Mouse (Mus musculus): ENCODE data around the gene Foxd2. TPM values are rescaled to one million over a fixed set of nuclear protein-coding genes. Genes with fewer than 3 reads are reported as not detected.

Gene Foxd2
- polyA plus RNA-seq (2012; rRNA removed) (0.02 TPM in 2 replicates), polyA plus RNA-seq (2014; fragmentation: Nextera tagmentation; extraction: Ambion mirVana) (not detected in 2 replicates)

- no peak within 1 kb of the TSS for H3K9ac ChIP-seq (replicated peaks)
- TF ChIP-seq EP300 (IDR thresholded peaks at IDR 0.05; ENCODE audit: low read depth) (no peak), CTCF (IDR thresholded peaks at IDR 0.05; ENCODE audit: low read depth) (peak; percentile 88)
- H3K27me3 ChIP-seq (ENCODE audit: control insufficient read depth, insufficient read depth, low read length): peaks cover 99% of the 10 kb centered on the region
- H3K4me2 ChIP-seq (ENCODE audit: low read depth): peak within 1 kb of the TSS; percentile 62
- DNase-seq (ENCODE audit: low read depth in 3 of 3, low spot score in 3 of 3) (peak; percentile 63 to 64 (median 64)), ATAC-seq (ENCODE audit: insufficient read depth) (peak; percentile 86)
- H3K4me3 ChIP-seq (ENCODE audit: insufficient read depth in 1 of 2, low read depth in 2 of 2, low read length in 2 of 2): peak within 1 kb of the TSS; percentile 43 to 50
- H3K27ac ChIP-seq: no peak within 1 kb of the TSS
- no peaks in the 10 kb centered on the region for H3K4me1 ChIP-seq (replicated peaks; ENCODE audit: control insufficient read depth in 2 of 2, insufficient read depth in 2 of 2, low read length in 1 of 2)
- H3K36me3 ChIP-seq (replicated peaks; ENCODE audit: control insufficient read depth, insufficient read depth, low read depth): no peaks in the 10 kb centered on the region
- H3K9me3 ChIP-seq (ENCODE audit: control insufficient read depth, low read length): no peaks in the 10 kb centered on the region
- WGBS (ENCODE audit: insufficient replicate concordance): 1% methylated on average over 63 of the region's 64 CpGs
These were observed at the start of gene Foxd2 for GRCm38 (mm10) chr4:114908829-114909601. Gene Foxd2, minus strand, starts transcription at chr4:114908873.

- Histone ChIP-seq H3K9me3 (ENCODE audit: control insufficient read depth, low read length) (no peaks in the 10 kb centered on the region), H3K4me1 (replicated peaks; ENCODE audit: control insufficient read depth in 2 of 2, insufficient read depth in 2 of 2, low read length in 1 of 2) (no peaks in the 10 kb centered on the region), H3K4me2 (ENCODE audit: low read depth) (no peak overlapping the region), H3K36me3 (replicated peaks; ENCODE audit: control insufficient read depth, insufficient read depth, low read depth) (peaks cover 11% of the 10 kb centered on the region), H3K27ac (no peak overlapping the region), H3K4me3 (ENCODE audit: insufficient read depth in 1 of 2, low read depth in 2 of 2, low read length in 2 of 2) (no peak overlapping the region), H3K27me3 (ENCODE audit: control insufficient read depth, insufficient read depth, low read length) (no peaks in the 10 kb centered on the region), H3K9ac (replicated peaks) (no peak overlapping the region)
- no peak for DNase-seq (ENCODE audit: low read depth in 3 of 3, low spot score in 3 of 3)
- 78% methylated on average over 2 of the region's 2 CpGs for WGBS (ENCODE audit: insufficient replicate concordance)
- no peak for ATAC-seq (ENCODE audit: insufficient read depth)
- TF ChIP-seq CTCF (IDR thresholded peaks at IDR 0.05; ENCODE audit: low read depth): no peak
- TF ChIP-seq EP300 (IDR thresholded peaks at IDR 0.05; ENCODE audit: low read depth): no peak
These were observed 49.6 kb upstream of the Foxd2 start for GRCm38 (mm10) chr4:114958231-114958630.

GRCm38 (mm10) chr4:114957403-114957802, 48.7 kb upstream of the Foxd2 start:
- Histone ChIP-seq H3K27me3 (ENCODE audit: control insufficient read depth, insufficient read depth, low read length) (no peaks in the 10 kb centered on the region), H3K9ac (replicated peaks) (no peak overlapping the region), H3K4me3 (ENCODE audit: insufficient read depth in 1 of 2, low read depth in 2 of 2, low read length in 2 of 2) (no peak overlapping the region), H3K36me3 (replicated peaks; ENCODE audit: control insufficient read depth, insufficient read depth, low read depth) (peaks cover 4% of the 10 kb centered on the region), H3K4me2 (ENCODE audit: low read depth) (no peak overlapping the region), H3K4me1 (replicated peaks; ENCODE audit: control insufficient read depth in 2 of 2, insufficient read depth in 2 of 2, low read length in 1 of 2) (no peaks in the 10 kb centered on the region), H3K27ac (no peak overlapping the region), H3K9me3 (ENCODE audit: control insufficient read depth, low read length) (no peaks in the 10 kb centered on the region)
- TF ChIP-seq CTCF (IDR thresholded peaks at IDR 0.05; ENCODE audit: low read depth) (no peak), EP300 (IDR thresholded peaks at IDR 0.05; ENCODE audit: low read depth) (no peak)
- no peak for DNase-seq (ENCODE audit: low read depth in 3 of 3, low spot score in 3 of 3)
- no peak for ATAC-seq (ENCODE audit: insufficient read depth)

- no peak overlapping the region for H3K9ac ChIP-seq (replicated peaks)
- ATAC-seq (ENCODE audit: insufficient read depth): no peak
- H3K27ac ChIP-seq: no peak overlapping the region
- no peaks in the 10 kb centered on the region for H3K27me3 ChIP-seq (ENCODE audit: control insufficient read depth, insufficient read depth, low read length)
- H3K9me3 ChIP-seq (ENCODE audit: control insufficient read depth, low read length): no peaks in the 10 kb centered on the region
- H3K36me3 ChIP-seq (replicated peaks; ENCODE audit: control insufficient read depth, insufficient read depth, low read depth): no peaks in the 10 kb centered on the region
- 69% methylated on average over 3 of the region's 3 CpGs for WGBS (ENCODE audit: insufficient replicate concordance)
- no peak for DNase-seq (ENCODE audit: low read depth in 3 of 3, low spot score in 3 of 3)
- no peaks in the 10 kb centered on the region for H3K4me1 ChIP-seq (replicated peaks; ENCODE audit: control insufficient read depth in 2 of 2, insufficient read depth in 2 of 2, low read length in 1 of 2)
- no peak overlapping the region for H3K4me2 ChIP-seq (ENCODE audit: low read depth)
- no peak overlapping the region for H3K4me3 ChIP-seq (ENCODE audit: insufficient read depth in 1 of 2, low read depth in 2 of 2, low read length in 2 of 2)
- TF ChIP-seq EP300 (IDR thresholded peaks at IDR 0.05; ENCODE audit: low read depth) (no peak), CTCF (IDR thresholded peaks at IDR 0.05; ENCODE audit: low read depth) (no peak)
These were observed 44.5 kb upstream of the Foxd2 start for GRCm38 (mm10) chr4:114953172-114953571.

GRCm38 (mm10) chr4:114947852-114948481, 39.3 kb upstream of the Foxd2 start:
- ATAC-seq (ENCODE audit: insufficient read depth) (no peak), DNase-seq (ENCODE audit: low read depth in 3 of 3, low spot score in 3 of 3) (no peak)
- no peak overlapping the region for H3K4me3 ChIP-seq (ENCODE audit: insufficient read depth in 1 of 2, low read depth in 2 of 2, low read length in 2 of 2)
- no peaks in the 10 kb centered on the region for H3K27me3 ChIP-seq (ENCODE audit: control insufficient read depth, insufficient read depth, low read length)
- 36% methylated on average over 7 of the region's 7 CpGs for WGBS (ENCODE audit: insufficient replicate concordance)
- H3K36me3 ChIP-seq (replicated peaks; ENCODE audit: control insufficient read depth, insufficient read depth, low read depth): no peaks in the 10 kb centered on the region
- no peak for TF ChIP-seq EP300 (IDR thresholded peaks at IDR 0.05; ENCODE audit: low read depth)
- TF ChIP-seq CTCF (IDR thresholded peaks at IDR 0.05; ENCODE audit: low read depth): no peak
- H3K27ac ChIP-seq: no peak overlapping the region
- no peaks in the 10 kb centered on the region for H3K4me1 ChIP-seq (replicated peaks; ENCODE audit: control insufficient read depth in 2 of 2, insufficient read depth in 2 of 2, low read length in 1 of 2)
- H3K4me2 ChIP-seq (ENCODE audit: low read depth): no peak overlapping the region
- H3K9ac ChIP-seq (replicated peaks): no peak overlapping the region
- no peaks in the 10 kb centered on the region for H3K9me3 ChIP-seq (ENCODE audit: control insufficient read depth, low read length)

All from liver, embryonic 14.5 days (tissue).